Mouse (Mus musculus) midbrain, embryonic 16.5 days (tissue): Measurements from ENCODE around the gene Ugt1a6b. TPM values are rescaled to one million over a fixed set of nuclear protein-coding genes. Genes with fewer than 3 reads are reported as not detected.
"Not testable (repeated sequence)": the region's sequence is repeated elsewhere in the genome, so short reads cannot be mapped to it uniquely, and the experiment has no call there.

Source experiments
- ATAC-seq: fragments of 200-750 bp; cut with Nextera tagmentation; 2 replicates; pipeline ENCODE4 v1.8.0; 2017; ENCODE audit warnings: moderate TSS enrichment
- H3K27ac ChIP-seq: fragments of 300-500 bp; sonication (generic); 2 replicates; pipeline ENCODE4 v1.5.1; 2014; ENCODE audit warnings: mild to moderate bottlenecking, low read length, mixed read lengths
- H3K27me3 ChIP-seq: fragments of 300-500 bp; sonication (generic); 2 replicates; pipeline ENCODE4 v1.6.1; 2014; ENCODE audit warnings: low read depth, low read length, mixed read lengths; ENCODE audit not compliant: control insufficient read depth, insufficient read depth
- H3K36me3 ChIP-seq: fragments of 300-500 bp; sonication (generic); 2 replicates; pipeline ENCODE4 v1.6.1; 2014; ENCODE audit warnings: mild to moderate bottlenecking, low read length, moderate library complexity, mixed read lengths; ENCODE audit not compliant: control insufficient read depth, insufficient read depth
- H3K4me1 ChIP-seq: fragments of 300-500 bp; sonication (generic); 2 replicates; pipeline ENCODE4 v1.6.1; 2014; ENCODE audit warnings: mild to moderate bottlenecking, low read length, mixed read lengths; ENCODE audit not compliant: control insufficient read depth, insufficient read depth
- H3K4me2 ChIP-seq: fragments of 300-500 bp; sonication (generic); 2 replicates; pipeline ENCODE4 v1.6.1; 2014; ENCODE audit warnings: mild to moderate bottlenecking, low read length, mixed read lengths
- H3K4me3 ChIP-seq: fragments of 300-500 bp; sonication (generic); 2 replicates; pipeline ENCODE4 v1.5.1; 2014; ENCODE audit warnings: low read depth, mild to moderate bottlenecking, low read length, moderate library complexity, mixed read lengths
- H3K9ac ChIP-seq: fragments of 300-500 bp; sonication (generic); 2 replicates; pipeline ENCODE4 v1.6.1; 2014; ENCODE audit warnings: low read depth, low read length, mixed read lengths
- H3K9me3 ChIP-seq: fragments of 300-500 bp; sonication (generic); replicated peaks from 2 replicates; pipeline ENCODE4 v1.6.1; 2014; ENCODE audit warnings: mild to moderate bottlenecking, low read length, mixed read lengths; ENCODE audit not compliant: control insufficient read depth, poor library complexity, severe bottlenecking
- WGBS: fragments of 180-500 bp; shearing (Covaris S2); extraction: QIAGEN DNeasy Blood & Tissue Kit; methylation state at CpG from one replicate; pipeline ENCODE4 v1.1.7; 2014; 5-methylcytosine and 5-hydroxymethylcytosine counted together
- polyA plus RNA-seq: library from polyadenylated mRNA; unstranded; fragments of >200 nt; fragmentation: Nextera tagmentation; extraction: Ambion mirVana; gene quantifications from 2 replicates; pipeline ENCODE4 v1.2.1, GENCODE M21; 2015

Ugt1a6b gene
- polyA plus RNA-seq, 1 experiment from 2014 or later = 0.60 TPM

GRCm38 (mm10) chr1:88109027-88109557, 6.0 kb downstream of the Ugt1a6b start:
- not testable (repeated sequence) for ATAC-seq, H3K9me3 ChIP-seq

DNA sequence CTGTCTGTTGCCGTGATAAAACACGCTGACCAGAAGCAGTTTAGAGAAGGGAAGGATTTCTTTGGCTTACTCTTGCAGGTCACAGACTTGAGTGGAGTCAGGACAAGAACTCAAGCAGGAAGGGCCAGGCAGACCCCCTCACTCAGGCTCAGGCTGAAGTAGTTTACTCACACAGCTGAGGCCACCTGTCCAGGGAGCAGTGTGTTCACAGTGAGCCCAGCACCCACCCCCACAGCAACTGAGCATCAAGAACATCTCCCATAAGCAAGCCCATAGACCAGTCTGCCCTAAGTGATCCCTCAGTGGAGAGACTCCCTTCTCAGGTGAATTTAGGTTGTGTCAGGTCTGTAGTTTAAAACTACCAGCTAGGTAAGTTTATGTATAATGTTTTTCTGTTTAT, 6.6 kb downstream of the Ugt1a6b start:
- ATAC-seq, H3K4me2 ChIP-seq, H3K4me1 ChIP-seq, H3K27me3 ChIP-seq, H3K9me3 ChIP-seq, H3K27ac ChIP-seq, H3K36me3 ChIP-seq, H3K4me3 ChIP-seq, H3K9ac ChIP-seq: not testable (repeated sequence)
- 82% methylated on average over 2 of the region's 2 CpGs for WGBS

More at GRCm38 (mm10) chr1:88109027-88109557, 6.0 kb downstream of the Ugt1a6b start:
- not testable (repeated sequence) for H3K4me1 ChIP-seq, H3K4me3 ChIP-seq, H3K36me3 ChIP-seq, H3K27ac ChIP-seq, H3K9ac ChIP-seq, H3K4me2 ChIP-seq, H3K27me3 ChIP-seq
- 89% methylated on average over 2 of the region's 2 CpGs for WGBS

- H3K4me1 ChIP-seq, H3K9ac ChIP-seq, H3K27ac ChIP-seq, H3K36me3 ChIP-seq, H3K9me3 ChIP-seq, H3K4me2 ChIP-seq, H3K4me3 ChIP-seq, ATAC-seq, H3K27me3 ChIP-seq: not testable (repeated sequence)
- 95% methylated on average over 6 of the region's 6 CpGs for WGBS
Measured at GRCm38 (mm10) chr1:88112769-88113168, 9.7 kb downstream of the Ugt1a6b start.

DNA sequence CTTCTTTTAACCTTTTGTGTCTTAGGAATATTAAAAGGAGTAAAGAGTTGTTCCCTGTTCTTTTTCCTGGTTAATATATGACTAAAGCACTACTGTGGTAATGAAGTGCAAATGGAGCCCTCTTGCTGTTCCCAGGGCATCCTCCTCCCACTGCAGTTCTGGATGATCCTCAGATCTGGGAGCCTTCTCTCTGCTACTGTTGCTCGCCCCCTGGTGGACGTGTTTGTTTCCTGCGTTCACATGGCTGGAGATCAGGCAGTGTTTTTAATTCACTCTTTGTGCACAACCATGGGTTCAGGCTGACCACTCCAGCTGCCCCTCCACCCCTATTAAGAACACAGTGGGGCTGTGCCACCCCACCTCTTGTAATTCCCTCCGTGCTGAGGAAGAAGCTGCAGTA, 17.5 kb downstream of the Ugt1a6b start:
- H3K4me3 ChIP-seq = not testable (repeated sequence)
- WGBS = 11% methylated on average over 4 of the region's 4 CpGs

GRCm38 (mm10) chr1:88121521-88121920, 18.5 kb downstream of the Ugt1a6b start:
- H3K4me3 ChIP-seq, H3K9me3 ChIP-seq, H3K9ac ChIP-seq, ATAC-seq, H3K36me3 ChIP-seq, H3K4me2 ChIP-seq, H3K4me1 ChIP-seq, H3K27ac ChIP-seq, H3K27me3 ChIP-seq: not testable (repeated sequence)
- WGBS = no CpG with 5 or more reads among the region's 1 CpGs

More for the DNA sequence above, 17.5 kb downstream of the Ugt1a6b start:
- not testable (repeated sequence) for H3K27ac ChIP-seq, ATAC-seq, H3K36me3 ChIP-seq, H3K9me3 ChIP-seq, H3K9ac ChIP-seq, H3K4me2 ChIP-seq, H3K4me1 ChIP-seq, H3K27me3 ChIP-seq

- not testable (repeated sequence) for H3K4me3 ChIP-seq, ATAC-seq, H3K4me1 ChIP-seq, H3K4me2 ChIP-seq, H3K27me3 ChIP-seq, H3K27ac ChIP-seq, H3K9me3 ChIP-seq, H3K36me3 ChIP-seq, H3K9ac ChIP-seq
- WGBS = 74% methylated on average over 3 of the region's 4 CpGs
Measured at GRCm38 (mm10) chr1:88125827-88126360, 22.8 kb downstream of the Ugt1a6b start.

GRCm38 (mm10) chr1:88129091-88129490, 26.0 kb downstream of the Ugt1a6b start:
- not testable (repeated sequence) for H3K36me3 ChIP-seq, H3K4me2 ChIP-seq, H3K4me3 ChIP-seq, ATAC-seq, H3K9ac ChIP-seq, H3K9me3 ChIP-seq, H3K4me1 ChIP-seq, H3K27me3 ChIP-seq, H3K27ac ChIP-seq
- 74% methylated on average over 2 of the region's 2 CpGs for WGBS

DNA sequence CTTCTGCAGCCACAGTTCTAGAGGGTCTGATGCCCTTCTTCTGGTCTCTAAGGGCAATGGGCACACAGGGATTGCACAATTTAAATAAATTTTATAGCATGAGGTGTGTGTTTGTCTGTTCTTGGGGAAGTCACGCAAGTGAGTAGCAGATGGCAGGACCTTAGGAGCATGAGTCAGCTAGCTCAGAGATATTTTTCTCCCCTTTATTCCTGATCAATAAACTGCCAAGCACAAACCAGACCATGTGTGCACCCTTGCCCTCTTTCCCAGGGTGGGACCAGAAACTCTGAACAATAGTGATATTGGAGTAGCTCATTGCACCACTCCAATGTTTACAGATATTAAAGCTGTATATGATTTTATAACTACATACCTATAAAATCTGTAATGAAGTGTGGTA, 27.2 kb downstream of the Ugt1a6b start:
- H3K27ac ChIP-seq, H3K36me3 ChIP-seq, H3K4me3 ChIP-seq, H3K9me3 ChIP-seq, H3K27me3 ChIP-seq, H3K4me2 ChIP-seq, H3K9ac ChIP-seq, ATAC-seq, H3K4me1 ChIP-seq: not testable (repeated sequence)
- 97% methylated on average over 1 of the region's 1 CpGs for WGBS

- WGBS = 67% methylated on average over 3 of the region's 3 CpGs
- no peaks in the 10 kb centered on the region for H3K27me3 ChIP-seq
- peak; percentile 14; the same call in 1 of the 2 replicates for ATAC-seq
- H3K27ac ChIP-seq = peak overlapping the region; percentile 3; the same call in 1 of the 2 replicates
- no peak overlapping the region for H3K4me2 ChIP-seq
- H3K9me3 ChIP-seq = no peaks in the 10 kb centered on the region
- H3K4me3 ChIP-seq = no peak overlapping the region
- no peaks in the 10 kb centered on the region for H3K4me1 ChIP-seq
- no peaks in the 10 kb centered on the region for H3K36me3 ChIP-seq
- H3K9ac ChIP-seq = no peak overlapping the region
Measured at GRCm38 (mm10) chr1:88133908-88134456, 30.9 kb downstream of the Ugt1a6b start.
